Mouse (Mus musculus): ENCODE results near the gene Lama2. TPM values are rescaled to one million over a fixed set of nuclear protein-coding genes. Genes with fewer than 3 reads are reported as not detected.

Lama2 gene
- polyA plus RNA-seq, 1 experiment, result not detected

DNA sequence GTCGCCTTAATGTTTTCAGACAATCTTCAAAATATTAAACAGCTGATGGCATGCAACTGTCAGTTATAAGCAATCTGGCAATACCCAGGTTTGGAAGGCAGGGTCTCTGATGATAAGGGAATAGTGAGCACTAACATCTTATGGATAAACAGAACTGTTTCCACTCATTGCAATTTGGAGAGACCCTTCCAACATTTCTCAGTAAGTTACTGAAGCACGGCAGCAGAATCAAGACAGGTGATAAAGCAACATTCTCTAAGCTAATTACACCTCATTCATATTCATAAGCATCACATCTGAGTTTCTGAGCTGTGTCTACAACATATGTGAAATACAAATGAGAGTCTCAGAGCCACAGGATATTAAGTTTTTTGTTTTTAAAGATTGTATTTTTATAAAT lies 542.4 kb downstream of the Lama2 start:
- Histone ChIP-seq H3K27me3 (ENCODE audit: control insufficient read depth, insufficient read depth, low read length, poor library complexity, severe bottlenecking) (no peaks in the 10 kb centered on the region), H3K27ac (ENCODE audit: insufficient read depth, low read length) (no peak overlapping the region), H3K9ac (ENCODE audit: low read depth, poor library complexity, severe bottlenecking) (no peak overlapping the region), H3K9me3 (replicated peaks; ENCODE audit: control insufficient read depth, insufficient read depth, low read length, poor library complexity, severe bottlenecking) (no peaks in the 10 kb centered on the region), H3K36me3 (ENCODE audit: control insufficient read depth, insufficient read depth, low read length, poor library complexity, severe bottlenecking) (no peaks in the 10 kb centered on the region), H3K4me1 (ENCODE audit: control insufficient read depth, insufficient read depth, low read length) (no peaks in the 10 kb centered on the region), H3K4me3 (ENCODE audit: low read depth, low read length) (no peak overlapping the region)
- TF ChIP-seq EP300 (IDR thresholded peaks at IDR 0.05; ENCODE audit: insufficient read depth, low read depth, low read length) (no peak), POLR2A (IDR thresholded peaks at IDR 0.05; ENCODE audit: insufficient read depth, low read length) (no peak), CTCF (IDR thresholded peaks at IDR 0.05; ENCODE audit: low read depth, low read length) (no peak)

DNA sequence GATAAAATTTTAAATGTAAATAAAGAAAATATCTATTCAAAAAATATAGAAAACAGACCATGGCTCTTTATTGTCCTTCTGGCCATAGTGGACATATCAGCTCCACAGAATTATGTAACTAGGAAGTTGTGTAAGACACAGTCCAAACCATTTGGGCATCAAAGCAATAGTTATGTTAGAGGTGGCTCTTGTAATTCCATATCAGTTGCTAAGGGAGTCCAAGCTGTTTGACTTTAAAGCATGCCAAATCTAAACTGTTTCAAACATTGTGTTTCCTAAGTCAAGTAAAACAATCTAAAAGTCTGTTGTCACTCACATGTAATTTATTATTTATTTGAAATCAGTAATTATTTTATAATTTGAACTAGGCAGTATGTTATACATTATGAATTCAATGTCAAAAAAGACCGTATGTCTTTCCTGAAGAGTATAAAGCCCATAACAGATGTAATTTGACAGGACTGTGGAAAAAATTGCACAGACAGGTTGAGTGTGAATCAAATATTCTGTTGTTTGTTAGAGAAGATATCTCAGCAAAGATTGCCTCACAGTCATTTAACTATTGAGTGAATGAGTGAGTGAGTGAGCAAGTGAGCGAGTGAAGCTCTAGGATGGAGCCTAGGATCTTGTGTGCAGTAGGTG lies 550.6 kb downstream of the Lama2 start:
- Histone ChIP-seq H3K4me3 (ENCODE audit: low read depth, low read length) (no peak overlapping the region), H3K9ac (ENCODE audit: low read depth, poor library complexity, severe bottlenecking) (no peak overlapping the region), H3K27me3 (ENCODE audit: control insufficient read depth, insufficient read depth, low read length, poor library complexity, severe bottlenecking) (no peaks in the 10 kb centered on the region), H3K9me3 (replicated peaks; ENCODE audit: control insufficient read depth, insufficient read depth, low read length, poor library complexity, severe bottlenecking) (no peaks in the 10 kb centered on the region), H3K36me3 (ENCODE audit: control insufficient read depth, insufficient read depth, low read length, poor library complexity, severe bottlenecking) (no peaks in the 10 kb centered on the region), H3K27ac (ENCODE audit: insufficient read depth, low read length) (no peak overlapping the region), H3K4me1 (ENCODE audit: control insufficient read depth, insufficient read depth, low read length) (no peaks in the 10 kb centered on the region)
- TF ChIP-seq CTCF (IDR thresholded peaks at IDR 0.05; ENCODE audit: low read depth, low read length) (no peak), EP300 (IDR thresholded peaks at IDR 0.05; ENCODE audit: insufficient read depth, low read depth, low read length) (no peak), POLR2A (IDR thresholded peaks at IDR 0.05; ENCODE audit: insufficient read depth, low read length) (no peak)

DNA sequence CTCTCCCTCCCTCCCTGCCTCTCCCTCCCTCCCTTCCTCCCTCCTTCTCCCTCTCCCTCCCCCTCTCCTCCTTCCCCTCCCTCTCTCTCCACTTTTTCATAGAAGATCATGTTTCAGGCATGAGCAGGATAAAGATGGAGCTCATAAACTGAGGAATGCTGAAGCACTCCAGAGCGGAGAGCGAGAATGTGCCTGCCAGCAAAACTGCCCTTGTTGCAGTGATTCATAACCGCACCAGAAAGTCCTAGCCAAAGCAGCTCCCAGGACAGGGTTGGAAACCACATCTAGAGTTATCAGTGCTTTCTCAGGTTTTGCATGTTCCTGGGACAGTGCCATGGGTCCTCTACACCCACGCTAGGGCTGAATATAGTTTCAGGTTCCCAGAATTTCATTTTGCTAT lies 555.9 kb downstream of the Lama2 start:
- Histone ChIP-seq H3K27ac (ENCODE audit: insufficient read depth, low read length) (no peak overlapping the region), H3K36me3 (ENCODE audit: control insufficient read depth, insufficient read depth, low read length, poor library complexity, severe bottlenecking) (no peaks in the 10 kb centered on the region)

DNA sequence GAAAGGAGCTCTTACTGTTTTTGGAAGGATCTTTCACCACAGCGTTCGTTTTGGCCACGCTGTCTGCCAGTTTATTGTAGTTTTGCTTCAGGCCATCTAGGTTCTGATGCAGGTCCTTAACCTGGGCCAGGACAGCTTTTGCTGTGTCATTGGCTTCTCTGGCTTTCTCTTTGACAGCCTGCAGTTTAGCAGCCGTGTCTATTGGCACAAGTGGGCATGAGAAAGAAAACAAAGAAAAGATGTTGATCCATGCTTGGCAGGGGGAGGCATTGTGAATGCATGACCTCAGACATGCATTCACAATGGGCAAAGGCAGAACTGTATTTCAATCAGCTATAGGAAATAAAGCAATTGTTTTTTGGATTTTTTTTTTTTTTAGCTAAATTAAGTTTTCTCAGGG lies 565.1 kb downstream of the Lama2 start:
- Histone ChIP-seq H3K4me3 (ENCODE audit: low read depth, low read length) (no peak overlapping the region), H3K9ac (ENCODE audit: low read depth, poor library complexity, severe bottlenecking) (no peak overlapping the region), H3K4me1 (ENCODE audit: control insufficient read depth, insufficient read depth, low read length) (no peaks in the 10 kb centered on the region), H3K27me3 (ENCODE audit: control insufficient read depth, insufficient read depth, low read length, poor library complexity, severe bottlenecking) (no peaks in the 10 kb centered on the region), H3K27ac (ENCODE audit: insufficient read depth, low read length) (no peak overlapping the region), H3K36me3 (ENCODE audit: control insufficient read depth, insufficient read depth, low read length, poor library complexity, severe bottlenecking) (no peaks in the 10 kb centered on the region), H3K9me3 (replicated peaks; ENCODE audit: control insufficient read depth, insufficient read depth, low read length, poor library complexity, severe bottlenecking) (no peaks in the 10 kb centered on the region)
- no peak for TF ChIP-seq EP300 (IDR thresholded peaks at IDR 0.05; ENCODE audit: insufficient read depth, low read depth, low read length)
- no peak for TF ChIP-seq CTCF (IDR thresholded peaks at IDR 0.05; ENCODE audit: low read depth, low read length)
- no peak for TF ChIP-seq POLR2A (IDR thresholded peaks at IDR 0.05; ENCODE audit: insufficient read depth, low read length)

More for the DNA sequence above, 555.9 kb downstream of the Lama2 start:
- TF ChIP-seq EP300 (IDR thresholded peaks at IDR 0.05; ENCODE audit: insufficient read depth, low read depth, low read length) (no peak), CTCF (IDR thresholded peaks at IDR 0.05; ENCODE audit: low read depth, low read length) (no peak), POLR2A (IDR thresholded peaks at IDR 0.05; ENCODE audit: insufficient read depth, low read length) (no peak)
- Histone ChIP-seq H3K4me3 (ENCODE audit: low read depth, low read length) (no peak overlapping the region), H3K9me3 (replicated peaks; ENCODE audit: control insufficient read depth, insufficient read depth, low read length, poor library complexity, severe bottlenecking) (no peaks in the 10 kb centered on the region), H3K27me3 (ENCODE audit: control insufficient read depth, insufficient read depth, low read length, poor library complexity, severe bottlenecking) (no peaks in the 10 kb centered on the region), H3K9ac (ENCODE audit: low read depth, poor library complexity, severe bottlenecking) (no peak overlapping the region), H3K4me1 (ENCODE audit: control insufficient read depth, insufficient read depth, low read length) (no peaks in the 10 kb centered on the region)

DNA sequence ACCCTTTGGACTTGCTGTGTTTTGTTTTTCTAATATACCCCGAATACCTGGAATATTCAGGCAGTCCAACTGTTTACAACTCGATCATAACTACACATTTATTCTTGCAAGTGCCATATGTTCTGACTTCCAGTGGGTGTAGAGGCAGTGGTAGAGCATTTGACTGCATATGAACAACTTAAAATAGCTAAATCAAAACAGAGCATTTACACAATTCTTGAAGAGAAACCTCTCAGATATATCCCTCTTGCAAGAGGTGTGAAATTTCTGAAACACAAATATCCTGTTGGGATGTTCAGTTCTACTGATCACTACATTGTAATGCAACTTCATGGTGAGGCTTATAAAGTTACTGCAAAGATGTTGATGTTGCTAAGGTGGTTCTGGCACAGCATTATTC lies 572.4 kb downstream of the Lama2 start:
- Histone ChIP-seq H3K27me3 (ENCODE audit: control insufficient read depth, insufficient read depth, low read length, poor library complexity, severe bottlenecking) (no peaks in the 10 kb centered on the region), H3K9ac (ENCODE audit: low read depth, poor library complexity, severe bottlenecking) (no peak overlapping the region), H3K9me3 (replicated peaks; ENCODE audit: control insufficient read depth, insufficient read depth, low read length, poor library complexity, severe bottlenecking) (no peaks in the 10 kb centered on the region), H3K4me1 (ENCODE audit: control insufficient read depth, insufficient read depth, low read length) (no peaks in the 10 kb centered on the region), H3K27ac (ENCODE audit: insufficient read depth, low read length) (no peak overlapping the region), H3K4me3 (ENCODE audit: low read depth, low read length) (no peak overlapping the region), H3K36me3 (ENCODE audit: control insufficient read depth, insufficient read depth, low read length, poor library complexity, severe bottlenecking) (no peaks in the 10 kb centered on the region)
- TF ChIP-seq POLR2A (IDR thresholded peaks at IDR 0.05; ENCODE audit: insufficient read depth, low read length) (no peak), CTCF (IDR thresholded peaks at IDR 0.05; ENCODE audit: low read depth, low read length) (no peak), EP300 (IDR thresholded peaks at IDR 0.05; ENCODE audit: insufficient read depth, low read depth, low read length) (no peak)

DNA sequence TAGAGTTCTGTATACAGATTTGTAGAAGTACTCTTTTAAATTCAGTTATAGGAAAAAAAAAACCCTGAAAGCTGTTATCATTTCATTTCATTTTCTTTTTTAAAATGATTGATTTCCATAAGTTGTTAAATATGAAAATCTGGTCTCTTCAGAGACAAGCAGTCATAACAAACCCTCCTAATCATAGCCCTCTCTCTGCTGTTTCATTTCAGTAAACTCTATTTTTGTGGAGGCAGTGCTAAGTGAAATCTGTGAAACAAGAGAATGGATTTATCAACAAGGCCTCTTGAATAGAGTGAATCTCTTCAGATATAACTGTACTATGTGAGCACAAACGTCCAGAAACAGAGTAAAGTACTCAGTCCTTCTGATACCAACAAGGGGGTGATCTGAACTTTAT lies 577.7 kb downstream of the Lama2 start:
- H3K4me3 ChIP-seq (ENCODE audit: low read depth, low read length), result no peak overlapping the region
- no peaks in the 10 kb centered on the region for H3K36me3 ChIP-seq (ENCODE audit: control insufficient read depth, insufficient read depth, low read length, poor library complexity, severe bottlenecking)
- no peaks in the 10 kb centered on the region for H3K9me3 ChIP-seq (replicated peaks; ENCODE audit: control insufficient read depth, insufficient read depth, low read length, poor library complexity, severe bottlenecking)
- no peak overlapping the region for H3K9ac ChIP-seq (ENCODE audit: low read depth, poor library complexity, severe bottlenecking)
- H3K27me3 ChIP-seq (ENCODE audit: control insufficient read depth, insufficient read depth, low read length, poor library complexity, severe bottlenecking), result no peaks in the 10 kb centered on the region
- H3K4me1 ChIP-seq (ENCODE audit: control insufficient read depth, insufficient read depth, low read length), result no peaks in the 10 kb centered on the region
- TF ChIP-seq EP300 (IDR thresholded peaks at IDR 0.05; ENCODE audit: insufficient read depth, low read depth, low read length) (no peak), CTCF (IDR thresholded peaks at IDR 0.05; ENCODE audit: low read depth, low read length) (no peak), POLR2A (IDR thresholded peaks at IDR 0.05; ENCODE audit: insufficient read depth, low read length) (no peak)
- H3K27ac ChIP-seq (ENCODE audit: insufficient read depth, low read length), result no peak overlapping the region

Data from ES-Bruce4 (cell line).